Mouse (Mus musculus): Measurements from ENCODE around the gene Samhd1. TPM values are rescaled to one million over a fixed set of nuclear protein-coding genes. Genes with fewer than 3 reads are reported as not detected.

The Samhd1 gene
- polyA plus RNA-seq, 1 experiment from 2014 or later, result 21.7 TPM

DNA sequence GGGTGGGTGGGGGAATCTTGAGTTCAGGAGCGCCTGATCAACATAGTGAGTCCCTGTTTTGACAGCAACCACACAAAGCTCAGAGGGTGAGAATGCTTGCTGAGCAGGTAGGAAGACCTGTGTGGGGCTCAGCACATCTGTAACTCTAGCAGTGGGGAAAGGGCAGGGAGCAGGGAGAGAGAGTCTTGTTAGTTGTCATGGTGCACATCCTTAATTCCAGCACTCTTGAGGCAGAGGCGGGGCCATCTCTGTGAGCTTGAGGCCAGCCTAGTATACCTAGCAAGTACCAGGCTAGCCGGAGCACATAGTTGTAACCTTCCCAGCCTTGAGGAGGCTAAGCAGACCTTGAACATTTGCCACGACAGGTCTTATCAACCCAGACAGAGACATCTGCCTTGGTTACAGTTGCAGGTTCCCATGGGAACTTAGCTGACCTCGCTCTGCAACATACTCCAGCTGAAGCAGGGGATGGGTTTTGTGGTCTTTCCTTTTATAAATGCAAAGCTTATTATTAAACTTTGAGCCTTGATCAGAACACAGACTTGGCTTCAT, 4.3 kb upstream of the Samhd1 start:
- Histone ChIP-seq H3K4me3 (ENCODE audit: low read depth, low read length) (no peak overlapping the region), H3K9ac (ENCODE audit: low read length) (no peak overlapping the region), H3K9me3 (ENCODE audit: control insufficient read depth, low read length) (no peaks in the 10 kb centered on the region; the same call in 1 of the 2 replicates), H3K4me1 (ENCODE audit: control insufficient read depth, insufficient read depth, low read length) (no peaks in the 10 kb centered on the region), H3K27ac (ENCODE audit: low read depth, low read length) (no peak overlapping the region), H3K36me3 (ENCODE audit: control insufficient read depth, insufficient read depth, low read length) (no peaks in the 10 kb centered on the region), H3K27me3 (ENCODE audit: control insufficient read depth, insufficient read depth, low read length) (no peaks in the 10 kb centered on the region), H3K4me2 (no peak overlapping the region)
- DNase-seq (ENCODE audit: low spot score, missing footprints), result peak; percentile 41
- no peak for ATAC-seq (ENCODE audit: low FRiP score)
- WGBS, result 89% methylated on average over 5 of the region's 5 CpGs

- Histone ChIP-seq H3K27ac (ENCODE audit: low read depth, low read length) (no peak overlapping the region), H3K4me2 (no peak overlapping the region), H3K27me3 (ENCODE audit: control insufficient read depth, insufficient read depth, low read length) (no peaks in the 10 kb centered on the region), H3K9ac (ENCODE audit: low read length) (no peak overlapping the region), H3K4me1 (ENCODE audit: control insufficient read depth, insufficient read depth, low read length) (peaks cover 3% of the 10 kb centered on the region; the same call in 1 of the 2 replicates), H3K36me3 (ENCODE audit: control insufficient read depth, insufficient read depth, low read length) (no peaks in the 10 kb centered on the region), H3K9me3 (ENCODE audit: control insufficient read depth, low read length) (no peaks in the 10 kb centered on the region; the same call in 1 of the 2 replicates), H3K4me3 (ENCODE audit: low read depth, low read length) (no peak overlapping the region)
- no peak for DNase-seq (ENCODE audit: low spot score, missing footprints)
- ATAC-seq (ENCODE audit: low FRiP score), result no peak
- 80% methylated on average over 5 of the region's 5 CpGs for WGBS
Measured at GRCm38 (mm10) chr2:157138808-157139207, 3.7 kb upstream of the Samhd1 start.

GRCm38 (mm10) chr2:157137959-157138731, 3.1 kb upstream of the Samhd1 start:
- H3K9ac ChIP-seq (ENCODE audit: low read length), result no peak overlapping the region
- H3K27me3 ChIP-seq (ENCODE audit: control insufficient read depth, insufficient read depth, low read length), result no peaks in the 10 kb centered on the region
- no peak overlapping the region for H3K4me3 ChIP-seq (ENCODE audit: low read depth, low read length)
- ATAC-seq (ENCODE audit: low FRiP score) (no peak), DNase-seq (ENCODE audit: low spot score, missing footprints) (peak; percentile 31)
- H3K36me3 ChIP-seq (ENCODE audit: control insufficient read depth, insufficient read depth, low read length), result no peaks in the 10 kb centered on the region
- H3K4me2 ChIP-seq, result no peak overlapping the region
- H3K9me3 ChIP-seq (ENCODE audit: control insufficient read depth, low read length), result no peaks in the 10 kb centered on the region; the same call in 1 of the 2 replicates
- 92% methylated on average over 9 of the region's 9 CpGs for WGBS
- H3K4me1 ChIP-seq (ENCODE audit: control insufficient read depth, insufficient read depth, low read length), result peaks cover 3% of the 10 kb centered on the region; the same call in 1 of the 2 replicates
- H3K27ac ChIP-seq (ENCODE audit: low read depth, low read length), result no peak overlapping the region

- Histone ChIP-seq H3K4me3 (ENCODE audit: low read depth, low read length) (no peak overlapping the region), H3K27me3 (ENCODE audit: control insufficient read depth, insufficient read depth, low read length) (no peaks in the 10 kb centered on the region), H3K9ac (ENCODE audit: low read length) (no peak overlapping the region), H3K9me3 (ENCODE audit: control insufficient read depth, low read length) (no peaks in the 10 kb centered on the region; the same call in 1 of the 2 replicates), H3K4me2 (no peak overlapping the region), H3K4me1 (ENCODE audit: control insufficient read depth, insufficient read depth, low read length) (peaks cover 3% of the 10 kb centered on the region; the same call in 1 of the 2 replicates), H3K36me3 (ENCODE audit: control insufficient read depth, insufficient read depth, low read length) (no peaks in the 10 kb centered on the region), H3K27ac (ENCODE audit: low read depth, low read length) (no peak overlapping the region)
- WGBS, result 84% methylated on average over 2 of the region's 2 CpGs
- DNase-seq (ENCODE audit: low spot score, missing footprints), result peak; percentile 69
- ATAC-seq (ENCODE audit: low FRiP score), result no peak
Measured at GRCm38 (mm10) chr2:157136646-157137045, 1.6 kb upstream of the Samhd1 start.

GRCm38 (mm10) chr2:157136176-157136575, 1.1 kb upstream of the Samhd1 start:
- Histone ChIP-seq H3K36me3 (ENCODE audit: control insufficient read depth, insufficient read depth, low read length) (no peaks in the 10 kb centered on the region), H3K27ac (ENCODE audit: low read depth, low read length) (no peak overlapping the region), H3K4me1 (ENCODE audit: control insufficient read depth, insufficient read depth, low read length) (peaks cover 3% of the 10 kb centered on the region; the same call in 1 of the 2 replicates), H3K27me3 (ENCODE audit: control insufficient read depth, insufficient read depth, low read length) (no peaks in the 10 kb centered on the region), H3K4me2 (no peak overlapping the region), H3K9me3 (ENCODE audit: control insufficient read depth, low read length) (no peaks in the 10 kb centered on the region; the same call in 1 of the 2 replicates), H3K9ac (ENCODE audit: low read length) (no peak overlapping the region), H3K4me3 (ENCODE audit: low read depth, low read length) (no peak overlapping the region)
- 89% methylated on average over 4 of the region's 4 CpGs for WGBS
- no peak for ATAC-seq (ENCODE audit: low FRiP score)
- peak; percentile 75 for DNase-seq (ENCODE audit: low spot score, missing footprints)

- Histone ChIP-seq H3K4me2 (peak overlapping the region; percentile 98), H3K36me3 (ENCODE audit: control insufficient read depth, insufficient read depth, low read length) (no peaks in the 10 kb centered on the region), H3K4me3 (ENCODE audit: low read depth, low read length) (peak overlapping the region; percentile 51), H3K27me3 (ENCODE audit: control insufficient read depth, insufficient read depth, low read length) (no peaks in the 10 kb centered on the region), H3K27ac (ENCODE audit: low read depth, low read length) (no peak overlapping the region), H3K9ac (ENCODE audit: low read length) (peak overlapping the region; percentile 58), H3K4me1 (ENCODE audit: control insufficient read depth, insufficient read depth, low read length) (peaks cover 3% of the 10 kb centered on the region; the same call in 1 of the 2 replicates), H3K9me3 (ENCODE audit: control insufficient read depth, low read length) (no peaks in the 10 kb centered on the region; the same call in 1 of the 2 replicates)
- 90% methylated on average over 10 of the region's 10 CpGs for WGBS
- DNase-seq (ENCODE audit: low spot score, missing footprints) (peak; percentile 79), ATAC-seq (ENCODE audit: low FRiP score) (no peak)
Measured at GRCm38 (mm10) chr2:157135529-157136120, 560 bp upstream of the Samhd1 start.

DNA sequence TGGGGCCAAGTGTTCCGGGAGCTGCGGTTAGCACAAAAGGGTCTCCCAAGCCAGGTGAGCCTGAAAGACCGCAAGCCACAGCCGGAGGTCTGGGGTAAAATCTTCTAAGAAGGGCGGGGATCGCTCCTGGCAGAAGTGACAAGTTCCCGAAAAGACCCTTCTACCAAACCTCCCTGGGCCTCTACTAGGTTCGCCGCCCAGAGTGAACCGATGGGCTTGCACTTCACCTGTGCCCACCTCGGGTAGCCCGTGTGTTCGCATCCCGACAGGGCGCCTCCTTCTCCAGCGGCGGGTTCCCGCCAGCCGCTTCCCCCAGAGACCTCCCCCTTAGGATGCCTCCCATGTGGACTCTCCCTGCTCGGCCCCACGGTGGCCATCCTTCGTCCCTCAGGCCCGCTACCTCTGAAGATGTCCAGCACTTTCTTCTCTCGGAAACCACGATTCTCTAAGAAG, 560 bp downstream of the Samhd1 start:
- H3K9me3 ChIP-seq (ENCODE audit: control insufficient read depth, low read length), result no peaks in the 10 kb centered on the region
- ATAC-seq (ENCODE audit: low FRiP score) (peak; percentile 84), DNase-seq (ENCODE audit: low spot score, missing footprints) (peak; percentile 96)
- no peaks in the 10 kb centered on the region for H3K27me3 ChIP-seq (ENCODE audit: control insufficient read depth, insufficient read depth, low read length)
- no peak overlapping the region for H3K27ac ChIP-seq (ENCODE audit: low read depth, low read length)
- H3K36me3 ChIP-seq (ENCODE audit: control insufficient read depth, insufficient read depth, low read length), result no peaks in the 10 kb centered on the region
- under 1% methylated on average over 25 of the region's 25 CpGs for WGBS
- peaks cover 3% of the 10 kb centered on the region; the same call in 1 of the 2 replicates for H3K4me1 ChIP-seq (ENCODE audit: control insufficient read depth, insufficient read depth, low read length)
- peak overlapping the region; percentile 58 for H3K9ac ChIP-seq (ENCODE audit: low read length)
- peak overlapping the region; percentile 98 for H3K4me2 ChIP-seq
- H3K4me3 ChIP-seq (ENCODE audit: low read depth, low read length), result peak overlapping the region; percentile 51

DNA sequence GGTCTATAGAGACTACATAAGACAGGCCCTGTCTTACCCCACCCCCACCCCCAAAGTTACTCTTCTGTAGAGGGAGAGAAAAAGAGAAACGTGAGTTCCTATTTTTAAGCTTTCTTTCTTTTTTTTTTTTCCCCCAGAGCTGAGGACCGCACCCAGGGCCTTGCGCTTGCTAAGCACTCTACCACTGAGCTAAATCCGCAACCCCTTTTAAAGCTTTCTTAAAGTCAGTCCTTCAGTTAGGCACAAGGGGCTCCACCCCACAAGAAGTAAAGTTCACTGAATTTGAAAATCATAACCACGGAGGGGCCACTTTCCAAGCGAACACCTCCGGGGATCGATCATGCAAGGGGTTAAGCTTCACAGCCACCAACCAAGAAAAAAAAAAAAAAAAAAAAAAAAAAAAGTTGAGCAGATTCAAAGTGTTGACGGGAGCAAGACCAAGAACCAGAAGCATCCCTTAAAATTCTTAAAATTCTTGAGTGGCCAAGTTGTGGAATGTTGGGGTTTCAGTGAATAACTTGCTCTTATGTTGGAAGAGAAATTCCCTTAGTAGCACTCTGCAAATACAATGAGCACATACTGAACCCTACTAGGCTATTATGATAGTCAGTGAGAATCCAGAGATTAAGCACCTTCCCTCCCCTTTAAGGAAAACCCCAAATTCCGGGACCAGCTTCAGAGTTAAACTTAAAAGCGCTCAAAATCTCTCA, 1.1 kb downstream of the Samhd1 start:
- WGBS, result 17% methylated on average over 11 of the region's 11 CpGs
- ATAC-seq (ENCODE audit: low FRiP score) (no peak), DNase-seq (ENCODE audit: low spot score, missing footprints) (peak; percentile 69)
- no peaks in the 10 kb centered on the region for H3K9me3 ChIP-seq (ENCODE audit: control insufficient read depth, low read length)
- peaks cover 3% of the 10 kb centered on the region; the same call in 1 of the 2 replicates for H3K4me1 ChIP-seq (ENCODE audit: control insufficient read depth, insufficient read depth, low read length)
- H3K27ac ChIP-seq (ENCODE audit: low read depth, low read length), result no peak overlapping the region
- H3K36me3 ChIP-seq (ENCODE audit: control insufficient read depth, insufficient read depth, low read length), result no peaks in the 10 kb centered on the region
- peak overlapping the region; percentile 98 for H3K4me2 ChIP-seq
- H3K27me3 ChIP-seq (ENCODE audit: control insufficient read depth, insufficient read depth, low read length), result no peaks in the 10 kb centered on the region
- peak overlapping the region; percentile 58 for H3K9ac ChIP-seq (ENCODE audit: low read length)
- H3K4me3 ChIP-seq (ENCODE audit: low read depth, low read length), result peak overlapping the region; percentile 51

Data from midbrain, embryonic 11.5 days (tissue).